Mouse (Mus musculus) kidney, adult 2 months (tissue): Measurements from ENCODE around the gene 5730409E04Rik.

ENCODE experiments used
- CTCF ChIP-seq: fragments of 200-500 bp; conservative IDR thresholded peaks from 2 replicates; pipeline ENCODE4 v1.5.1; 2011; ENCODE audit warnings: low read depth, mild to moderate bottlenecking, control low read depth, low read length, moderate library complexity, mixed read lengths; ENCODE audit not compliant: insufficient read depth, insufficient read length
- POLR2A ChIP-seq: fragments of 200-500 bp; IDR thresholded peaks from one replicate; pipeline ENCODE4 v1.6.1; 2011; ENCODE audit warnings: low read depth, low read length, control low read depth

GRCm38 (mm10) chr4:126611991-126612390 is 2.4 kb downstream of the 5730409E04Rik start:
- TF ChIP-seq CTCF (no peak), POLR2A (no peak)
